ENCODE assay signal across 17 mouse cellular contexts in the genomic region with DNA sequence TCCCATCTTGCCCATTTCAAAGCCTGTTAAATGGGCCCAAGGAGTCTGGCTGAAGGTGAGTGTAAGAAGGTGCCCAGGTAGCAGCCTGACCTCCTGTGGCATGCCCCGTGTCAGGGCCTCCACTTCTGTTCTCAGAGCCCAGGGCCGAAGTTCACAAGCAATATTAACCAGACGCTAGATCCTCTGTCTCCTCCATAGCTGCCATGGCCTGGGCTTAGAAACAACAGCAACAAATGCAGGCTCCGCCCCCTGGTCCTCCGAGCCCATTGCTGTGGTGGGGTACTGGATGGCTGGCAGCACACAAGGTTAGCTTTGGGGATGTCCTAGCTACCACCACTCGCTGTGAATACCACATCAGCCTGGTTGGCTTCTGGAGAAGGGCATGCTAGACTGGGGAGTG. TPM values are rescaled to one million over a fixed set of nuclear protein-coding genes. Genes with fewer than 3 reads are reported as not detected.
"Had no signal": no experiment of that assay in that cellular context is flagged by ENCODE, and none has a peak within 500 bp of the region (broad histone marks: within the 10 kb centered on the region; RNA-seq: fewer than 3 reads in every experiment).

No protein-coding gene starts in this region.

RNA-seq across cellular contexts. Expression of a gene that starts 3.2 kb away (rescaled TPM):
- polyA plus RNA-seq: inflammation-experienced regulatory T-cells, adult 6 months; midbrain, embryonic 11.5 days; midbrain, embryonic 14.5 days; neural tube, embryonic 11.5 days; testis, adult 2 months had no signal

RNA-seq across cellular contexts. Expression of a gene that starts 47.2 kb away (rescaled TPM):
- polyA plus RNA-seq: hindbrain, postnatal 0 days; inflammation-experienced regulatory T-cells, adult 6 months; kidney, embryonic 14.5 days; limb, embryonic 12.5 days; limb, embryonic 15.5 days; liver, embryonic 12.5 days; lung, embryonic 15.5 days; midbrain, embryonic 11.5 days; midbrain, embryonic 14.5 days; midbrain, postnatal 0 days; neural tube, embryonic 11.5 days; neural tube, embryonic 14.5 days; small intestine, adult 2 months; spleen, adult 2 months; stomach, embryonic 16.5 days; testis, adult 2 months; urinary bladder, adult 2 months had no signal
